Mouse (Mus musculus): ENCODE measurements at regions not wholly inside any gene's neighbourhood (a gene's known extent, or its start where the extent isn't known, plus 50 kb on each side); places are given as distances from the start of the nearest gene placed in this dataset.

DNA sequence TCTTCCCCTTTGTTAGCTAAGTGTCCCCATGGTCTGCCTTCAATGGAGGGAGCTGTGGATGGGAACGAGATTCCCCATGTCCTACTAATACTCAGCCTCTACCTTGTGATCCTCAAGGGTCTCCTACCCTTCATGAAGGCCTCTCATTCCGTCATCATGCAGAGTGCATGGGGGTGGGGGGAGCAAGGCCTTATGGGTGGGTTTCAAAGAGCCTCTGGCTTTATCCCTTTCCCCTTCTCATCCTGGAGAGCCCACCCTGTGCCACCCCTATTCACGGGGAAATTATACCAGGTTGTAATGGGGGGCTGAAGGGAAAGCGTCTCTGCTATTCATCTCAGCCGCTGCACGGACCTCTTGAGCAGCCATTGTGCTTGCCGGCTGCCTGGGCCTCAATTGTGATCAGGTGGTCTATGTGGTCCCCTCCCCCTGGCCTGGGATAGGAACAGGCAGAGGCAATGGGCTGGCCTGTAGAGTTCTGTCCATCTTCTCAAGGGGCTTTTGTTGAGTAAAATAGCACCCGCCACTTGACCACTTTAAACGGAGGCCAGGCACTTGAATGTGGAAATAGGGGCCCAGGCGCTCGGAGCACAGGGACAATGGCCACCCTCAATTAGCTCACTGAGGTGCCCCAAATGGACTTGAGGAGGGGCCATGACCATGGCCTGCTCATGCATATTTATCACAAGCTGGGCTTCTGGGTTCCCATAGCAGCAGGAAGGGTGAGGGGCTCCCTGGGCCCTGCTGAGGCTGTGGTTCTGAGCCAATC, 93.1 kb upstream of the Gm12830 start:
- no peaks in the 10 kb centered on the region for H3K4me1 ChIP-seq (ENCODE audit: control insufficient read depth, insufficient read depth, low read length)
- WGBS = 90% methylated on average over 11 of the region's 11 CpGs
- H3K9ac ChIP-seq (ENCODE audit: low read depth, low read length) = no peak overlapping the region
- no peaks in the 10 kb centered on the region; the same call in 1 of the 2 replicates for H3K27me3 ChIP-seq (ENCODE audit: control insufficient read depth, insufficient read depth, low read length)
- no peak overlapping the region for H3K27ac ChIP-seq (replicated peaks; ENCODE audit: insufficient read depth, low read depth, low read length)
- no peaks in the 10 kb centered on the region for H3K36me3 ChIP-seq (ENCODE audit: control insufficient read depth, insufficient read depth, low read length)
- H3K79me2 ChIP-seq (ENCODE audit: control insufficient read depth, insufficient read depth, low read length) = no peaks in the 10 kb centered on the region
- TF ChIP-seq CTCF (IDR thresholded peaks at IDR 0.05; ENCODE audit: low read depth, low read length) = no peak
- no peak for TF ChIP-seq POLR2A (IDR thresholded peaks at IDR 0.05; ENCODE audit: extremely low read depth, insufficient read depth, low read length)
- H3K4me3 ChIP-seq (ENCODE audit: insufficient read depth, low read depth, low read length) = no peak overlapping the region
- no peak for DNase-seq (ENCODE audit: extremely low read depth, low read depth, low spot score)

DNA sequence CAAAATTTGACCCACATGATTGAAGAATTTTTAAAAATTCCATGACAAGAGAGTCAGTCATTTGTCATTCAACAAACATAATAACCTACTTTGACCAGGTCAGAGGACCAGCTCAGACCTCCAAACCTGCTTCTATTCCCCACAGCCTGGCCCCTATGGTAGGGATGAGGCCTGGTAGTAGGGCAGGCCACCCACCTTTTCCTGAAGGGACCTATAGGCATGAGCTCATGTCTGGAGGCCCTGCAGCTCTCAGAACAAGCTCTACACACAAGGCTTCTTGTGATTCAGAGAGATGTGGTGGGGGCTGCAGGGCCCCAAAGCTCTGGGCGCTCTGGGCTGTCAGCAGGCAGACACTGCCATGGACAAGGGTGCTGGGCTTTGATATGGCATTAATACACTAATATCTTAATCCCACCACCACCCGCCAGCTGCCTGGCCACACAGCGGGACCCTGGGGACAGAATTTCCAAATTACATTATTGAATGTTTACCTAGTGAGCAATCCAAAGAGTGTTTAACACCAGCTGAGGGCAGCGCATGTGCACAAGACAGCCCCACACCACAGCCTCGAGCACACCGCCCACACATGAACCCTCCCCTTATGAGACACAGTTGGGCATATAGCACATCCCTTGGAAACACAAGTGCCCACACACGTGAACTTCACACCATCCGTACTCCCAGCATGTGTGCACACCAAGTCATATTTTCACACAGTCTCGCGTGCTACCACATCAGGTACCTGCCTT, 88.1 kb upstream of the Gm12830 start:
- Histone ChIP-seq H3K27me3 (ENCODE audit: control insufficient read depth, insufficient read depth, low read length) (no peaks in the 10 kb centered on the region), H3K9ac (ENCODE audit: low read depth, low read length) (no peak overlapping the region), H3K79me2 (ENCODE audit: control insufficient read depth, insufficient read depth, low read length) (no peaks in the 10 kb centered on the region), H3K4me1 (ENCODE audit: control insufficient read depth, insufficient read depth, low read length) (no peaks in the 10 kb centered on the region), H3K36me3 (ENCODE audit: control insufficient read depth, insufficient read depth, low read length) (no peaks in the 10 kb centered on the region), H3K4me3 (ENCODE audit: insufficient read depth, low read depth, low read length) (no peak overlapping the region), H3K27ac (replicated peaks; ENCODE audit: insufficient read depth, low read depth, low read length) (no peak overlapping the region)
- no peak for DNase-seq (ENCODE audit: extremely low read depth, low read depth, low spot score)
- 81% methylated on average over 10 of the region's 10 CpGs for WGBS
- no peak for TF ChIP-seq POLR2A (IDR thresholded peaks at IDR 0.05; ENCODE audit: extremely low read depth, insufficient read depth, low read length)
- no peak for TF ChIP-seq CTCF (IDR thresholded peaks at IDR 0.05; ENCODE audit: low read depth, low read length)

DNA sequence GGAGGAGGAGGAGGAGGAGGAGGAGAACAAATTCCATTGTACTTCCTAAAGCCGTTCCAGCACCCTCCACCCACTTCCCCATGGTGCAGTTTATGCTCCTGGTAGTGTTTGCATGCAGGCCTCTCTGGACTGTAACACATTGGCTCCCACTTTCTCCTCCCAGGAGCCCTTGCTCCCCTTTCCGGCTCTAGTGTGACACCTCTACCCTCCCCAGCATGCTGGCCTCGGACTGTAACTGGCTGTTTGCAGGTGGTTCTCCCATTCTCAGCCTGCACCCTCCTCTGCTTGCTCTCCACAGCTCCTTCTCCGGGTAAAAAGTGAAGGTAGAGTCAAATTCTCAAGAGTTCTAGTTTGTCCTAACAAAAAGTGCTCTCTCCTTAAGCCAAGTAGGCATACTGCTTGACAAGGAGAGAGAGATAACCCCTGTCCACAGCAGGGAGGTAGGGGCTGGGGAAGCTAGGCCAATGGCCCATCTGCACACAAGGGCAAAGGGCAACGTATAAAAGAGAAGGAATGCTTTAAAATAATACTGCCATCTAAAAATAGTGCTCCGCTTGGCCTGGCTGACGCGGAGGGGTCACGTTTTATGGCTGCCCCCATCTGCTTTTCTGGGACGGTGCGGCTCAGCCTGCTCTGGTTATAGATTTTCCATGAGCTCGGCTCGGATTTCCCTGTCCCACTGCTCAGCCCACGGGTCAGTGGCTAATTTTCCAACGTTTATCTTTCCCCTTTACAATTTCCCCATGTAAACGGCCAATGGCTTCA, 82.4 kb upstream of the Gm12830 start:
- WGBS = 51% methylated on average over 16 of the region's 16 CpGs
- Histone ChIP-seq H3K4me3 (ENCODE audit: insufficient read depth, low read depth, low read length) (no peak overlapping the region), H3K9ac (ENCODE audit: low read depth, low read length) (no peak overlapping the region), H3K27me3 (ENCODE audit: control insufficient read depth, insufficient read depth, low read length) (no peaks in the 10 kb centered on the region), H3K36me3 (ENCODE audit: control insufficient read depth, insufficient read depth, low read length) (no peaks in the 10 kb centered on the region), H3K27ac (replicated peaks; ENCODE audit: insufficient read depth, low read depth, low read length) (no peak overlapping the region), H3K79me2 (ENCODE audit: control insufficient read depth, insufficient read depth, low read length) (no peaks in the 10 kb centered on the region), H3K4me1 (ENCODE audit: control insufficient read depth, insufficient read depth, low read length) (no peaks in the 10 kb centered on the region)
- no peak for DNase-seq (ENCODE audit: extremely low read depth, low read depth, low spot score)
- TF ChIP-seq POLR2A (IDR thresholded peaks at IDR 0.05; ENCODE audit: extremely low read depth, insufficient read depth, low read length) = no peak
- no peak for TF ChIP-seq CTCF (IDR thresholded peaks at IDR 0.05; ENCODE audit: low read depth, low read length)

DNA sequence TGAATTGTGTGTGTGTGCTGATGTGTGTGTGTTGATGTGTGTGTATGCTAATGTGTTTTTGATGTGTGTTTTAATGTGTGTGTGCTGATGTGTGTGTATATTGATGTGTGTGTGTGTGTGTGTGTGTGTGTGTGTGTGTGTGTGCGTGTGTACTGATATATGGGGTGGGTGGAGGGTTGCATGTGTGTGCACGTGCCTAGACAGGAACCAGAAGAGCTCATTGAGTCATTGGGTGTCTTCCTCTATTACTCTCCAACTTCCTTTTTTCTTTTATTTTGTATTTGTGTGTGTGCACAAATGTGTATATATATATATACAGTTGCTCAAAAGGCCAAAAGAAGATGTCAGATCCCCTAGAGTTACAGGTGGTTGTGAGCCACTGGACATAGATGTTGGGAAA, 73.4 kb upstream of the Gm12830 start:
- WGBS = 77% methylated on average over 2 of the region's 2 CpGs
- no peaks in the 10 kb centered on the region for H3K27me3 ChIP-seq (ENCODE audit: control insufficient read depth, insufficient read depth, low read length)
- no peak overlapping the region for H3K9ac ChIP-seq (ENCODE audit: low read depth, low read length)
- no peak overlapping the region for H3K4me3 ChIP-seq (ENCODE audit: insufficient read depth, low read depth, low read length)
- H3K27ac ChIP-seq (replicated peaks; ENCODE audit: insufficient read depth, low read depth, low read length) = no peak overlapping the region
- TF ChIP-seq CTCF (IDR thresholded peaks at IDR 0.05; ENCODE audit: low read depth, low read length) (no peak), POLR2A (IDR thresholded peaks at IDR 0.05; ENCODE audit: extremely low read depth, insufficient read depth, low read length) (no peak)
- no peaks in the 10 kb centered on the region for H3K79me2 ChIP-seq (ENCODE audit: control insufficient read depth, insufficient read depth, low read length)
- no peaks in the 10 kb centered on the region for H3K36me3 ChIP-seq (ENCODE audit: control insufficient read depth, insufficient read depth, low read length)
- no peak for DNase-seq (ENCODE audit: extremely low read depth, low read depth, low spot score)
- H3K4me1 ChIP-seq (ENCODE audit: control insufficient read depth, insufficient read depth, low read length) = no peaks in the 10 kb centered on the region

DNA sequence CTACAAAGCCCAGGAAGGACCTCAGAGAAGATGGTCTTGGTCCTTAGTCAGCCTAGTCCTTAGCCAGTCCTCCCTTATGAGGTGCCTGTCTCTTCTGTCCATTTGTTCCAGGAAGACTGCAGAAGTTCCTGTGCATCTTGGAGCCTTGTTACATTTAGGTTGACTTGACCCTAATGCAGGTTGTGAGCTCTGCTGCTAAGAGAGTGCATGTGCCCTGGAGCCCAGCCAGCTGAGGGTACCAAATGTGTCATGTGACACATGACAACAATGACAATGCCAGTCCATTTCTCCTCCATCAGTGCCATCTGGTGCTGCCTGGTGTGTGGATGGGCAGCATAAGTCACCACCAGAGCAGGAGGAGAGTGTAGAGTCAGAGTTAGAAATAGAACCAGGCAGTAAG, 61.7 kb upstream of the Gm12830 start:
- no peak overlapping the region for H3K4me3 ChIP-seq (ENCODE audit: insufficient read depth, low read depth, low read length)
- TF ChIP-seq POLR2A (IDR thresholded peaks at IDR 0.05; ENCODE audit: extremely low read depth, insufficient read depth, low read length) (no peak), CTCF (IDR thresholded peaks at IDR 0.05; ENCODE audit: low read depth, low read length) (no peak)
- no peak overlapping the region for H3K27ac ChIP-seq (replicated peaks; ENCODE audit: insufficient read depth, low read depth, low read length)
- H3K79me2 ChIP-seq (ENCODE audit: control insufficient read depth, insufficient read depth, low read length) = no peaks in the 10 kb centered on the region
- no peaks in the 10 kb centered on the region for H3K4me1 ChIP-seq (ENCODE audit: control insufficient read depth, insufficient read depth, low read length)
- DNase-seq (ENCODE audit: extremely low read depth, low read depth, low spot score) = no peak
- H3K9ac ChIP-seq (ENCODE audit: low read depth, low read length) = no peak overlapping the region
- no peaks in the 10 kb centered on the region for H3K27me3 ChIP-seq (ENCODE audit: control insufficient read depth, insufficient read depth, low read length)
- H3K36me3 ChIP-seq (ENCODE audit: control insufficient read depth, insufficient read depth, low read length) = no peaks in the 10 kb centered on the region
